Mouse (Mus musculus): Measurements from ENCODE around the gene Usp4. TPM values are rescaled to one million over a fixed set of nuclear protein-coding genes. Genes with fewer than 3 reads are reported as not detected.

Gene Usp4
- total and polyA plus RNA-seq, 3 experiments: 52.1 to 93.5 (median 72.8) TPM

DNA sequence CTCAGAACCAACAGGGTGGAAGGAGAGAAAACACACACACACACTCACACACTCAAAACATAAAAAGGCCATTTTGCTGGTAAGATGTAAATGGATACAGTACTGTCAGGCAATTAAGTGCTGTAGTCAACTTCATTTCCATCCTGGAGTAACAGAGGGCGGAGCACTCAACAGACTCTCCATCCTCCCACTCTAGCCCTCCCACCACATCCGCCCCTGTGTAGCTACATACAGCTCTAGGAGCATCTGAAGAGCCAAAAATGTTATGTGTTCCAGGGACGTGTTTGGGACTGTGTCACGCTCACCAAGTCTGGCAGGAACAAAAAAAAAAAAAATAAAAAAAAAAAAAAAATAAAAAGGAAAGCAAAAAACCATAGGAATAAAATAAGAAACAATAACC lies 55.4 kb downstream of the Usp4 start:
- in situ Hi-C loops (cut with MboI; ENCODE audit: low pct_ligation_motif_present, low pct_unique_long_range_greater_than_20kb, low sequenced_read_pairs) (no loop called here), dilution Hi-C loops (cut with MboI; ENCODE audit: extremely low pct_ligation_motif_present, extremely low pct_unique_long_range_greater_than_20kb, low sequenced_read_pairs) (no loop called here)
- H3K36me3 ChIP-seq (replicated peaks in 1 of 2; ENCODE audit: control insufficient read depth in 1 of 2, insufficient read depth in 1 of 2, low read length in 1 of 2): peaks cover 0 to 1% of the 10 kb centered on the region in 2 experiments
- no peak overlapping the region for H3K4me3 ChIP-seq (replicated peaks in 1 of 3; ENCODE audit: low read depth in 2 of 3, low read length in 2 of 3, poor library complexity in 1 of 3)
- TF ChIP-seq UBTF (IDR thresholded peaks at IDR 0.05; ENCODE audit: low read depth, low read length): no peak
- TF ChIP-seq IRF4 (IDR thresholded peaks at IDR 0.05; ENCODE audit: low read depth, low read length): no peak
- TF ChIP-seq EP300 (IDR thresholded peaks at IDR 0.05; ENCODE audit: low read length): no peak
- no peak for TF ChIP-seq ETS1 (conservative IDR thresholded peaks at IDR 0.05; ENCODE audit: low read depth, low read length)
- no peak for TF ChIP-seq MXI1 (IDR thresholded peaks at IDR 0.05; ENCODE audit: low read depth, low read length)
- no peak for TF ChIP-seq SIN3A (IDR thresholded peaks at IDR 0.05; ENCODE audit: low read length)
- TF ChIP-seq ELF1 (IDR thresholded peaks at IDR 0.05; ENCODE audit: low read depth, low read length): no peak
- TF ChIP-seq RAD21 (IDR thresholded peaks at IDR 0.05; ENCODE audit: low read depth, low read length): no peak
- no peak for TF ChIP-seq KAT2A (IDR thresholded peaks at IDR 0.05; ENCODE audit: insufficient replicate concordance, low read length)
- no peak for TF ChIP-seq TBP (conservative IDR thresholded peaks at IDR 0.05; ENCODE audit: low read depth, low read length)
- no peak for TF ChIP-seq HCFC1 (IDR thresholded peaks at IDR 0.05; ENCODE audit: low read depth, low read length)
- TF ChIP-seq PAX5 (IDR thresholded peaks at IDR 0.05; ENCODE audit: low read length): no peak
- H3K4me2 ChIP-seq (ENCODE audit: insufficient read depth, low read depth, poor library complexity, severe bottlenecking): no peak overlapping the region
- H3K27ac ChIP-seq (ENCODE audit: insufficient read depth, low read depth): no peak overlapping the region
- no peaks in the 10 kb centered on the region for H3K79me2 ChIP-seq (replicated peaks; ENCODE audit: control insufficient read depth, extremely low read depth, insufficient read depth, poor library complexity, severe bottlenecking)
- peaks cover 4 to 20% of the 10 kb centered on the region in 2 experiments; a peak in 3 of 4 replicates for H3K4me1 ChIP-seq (ENCODE audit: control insufficient read depth in 1 of 2, insufficient read depth in 2 of 2)
- H3K27me3 ChIP-seq (replicated peaks): no peaks in the 10 kb centered on the region
- H3K9ac ChIP-seq (ENCODE audit: insufficient read depth, low read depth): no peak overlapping the region
- no peak for DNase-seq (ENCODE audit: extremely low read depth)
- no peaks in the 10 kb centered on the region for H3K9me3 ChIP-seq (replicated peaks; ENCODE audit: low read length)

DNA sequence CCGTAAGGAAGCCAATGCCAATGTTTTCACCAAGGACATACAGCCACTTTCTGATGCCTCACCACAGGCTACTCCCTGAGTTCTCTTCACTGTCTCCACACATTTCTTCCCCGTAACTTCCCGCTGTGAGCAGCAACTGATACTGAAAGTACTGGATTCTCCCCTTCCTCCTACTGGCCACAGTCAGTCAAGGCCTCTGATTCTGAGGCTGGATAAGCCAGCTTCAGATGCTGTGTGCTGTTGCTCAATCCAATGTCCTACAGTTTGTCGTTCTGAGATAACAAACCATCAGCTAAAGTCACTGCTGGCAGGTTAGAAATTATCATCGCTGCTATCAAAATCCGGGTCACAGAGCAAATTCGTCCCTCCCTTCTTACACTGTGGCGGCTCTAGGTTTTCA lies 56.8 kb downstream of the Usp4 start:
- H3K9me3 ChIP-seq (replicated peaks; ENCODE audit: low read length): no peaks in the 10 kb centered on the region
- H3K36me3 ChIP-seq (replicated peaks in 1 of 2; ENCODE audit: control insufficient read depth in 1 of 2, insufficient read depth in 1 of 2, low read length in 1 of 2): no peaks in the 10 kb centered on the region
- DNase-seq (ENCODE audit: extremely low read depth): no peak
- in situ Hi-C loops (cut with MboI; ENCODE audit: low pct_ligation_motif_present, low pct_unique_long_range_greater_than_20kb, low sequenced_read_pairs) (no loop called here), dilution Hi-C loops (cut with MboI; ENCODE audit: extremely low pct_ligation_motif_present, extremely low pct_unique_long_range_greater_than_20kb, low sequenced_read_pairs) (no loop called here)
- peaks cover 4 to 20% of the 10 kb centered on the region in 2 experiments; a peak in 3 of 4 replicates for H3K4me1 ChIP-seq (ENCODE audit: control insufficient read depth in 1 of 2, insufficient read depth in 2 of 2)
- no peak for TF ChIP-seq POLR2AphosphoS2 (IDR thresholded peaks at IDR 0.05; ENCODE audit: low read depth, low read length)
- no peak for TF ChIP-seq GABPA (IDR thresholded peaks at IDR 0.05; ENCODE audit: insufficient replicate concordance, low read depth, low read length)
- no peak for TF ChIP-seq USF2 (conservative IDR thresholded peaks at IDR 0.05; ENCODE audit: low read depth, low read length)
- TF ChIP-seq USF1 (IDR thresholded peaks at IDR 0.05; ENCODE audit: low read depth, low read length): no peak
- TF ChIP-seq SMC3 (IDR thresholded peaks at IDR 0.05; ENCODE audit: low read depth, low read length): no peak
- TF ChIP-seq MAZ (IDR thresholded peaks at IDR 0.05; ENCODE audit: low read depth, low read length): no peak
- no peak for TF ChIP-seq ELF1 (IDR thresholded peaks at IDR 0.05; ENCODE audit: low read depth, low read length)
- no peak for TF ChIP-seq NELFE (IDR thresholded peaks at IDR 0.05; ENCODE audit: low read depth, low read length)
- no peak for TF ChIP-seq ETS1 (conservative IDR thresholded peaks at IDR 0.05; ENCODE audit: low read depth, low read length)
- TF ChIP-seq MEF2A (IDR thresholded peaks at IDR 0.05; ENCODE audit: borderline replicate concordance, low read depth, low read length): no peak
- TF ChIP-seq PAX5 (IDR thresholded peaks at IDR 0.05; ENCODE audit: low read length): no peak
- no peak for TF ChIP-seq POLR2A (IDR thresholded peaks at IDR 0.05; ENCODE audit: low read depth, low read length)
- H3K9ac ChIP-seq (ENCODE audit: insufficient read depth, low read depth): no peak overlapping the region
- H3K4me2 ChIP-seq (ENCODE audit: insufficient read depth, low read depth, poor library complexity, severe bottlenecking): no peak overlapping the region
- H3K4me3 ChIP-seq (replicated peaks in 1 of 3; ENCODE audit: low read depth in 2 of 3, low read length in 2 of 3, poor library complexity in 1 of 3): no peak overlapping the region
- no peaks in the 10 kb centered on the region for H3K27me3 ChIP-seq (replicated peaks)
- no peak overlapping the region for H3K27ac ChIP-seq (ENCODE audit: insufficient read depth, low read depth)
- H3K79me2 ChIP-seq (replicated peaks; ENCODE audit: control insufficient read depth, extremely low read depth, insufficient read depth, poor library complexity, severe bottlenecking): no peaks in the 10 kb centered on the region

Data from CH12.LX (cell line).